Mouse (Mus musculus) neutrophil, adult 83 days (primary cell): ENCODE data around the gene Tox4. TPM values are rescaled to one million over a fixed set of nuclear protein-coding genes. Genes with fewer than 3 reads are reported as not detected.

Experiments
- total RNA-seq, 2 experiments: library from RNA; stranded (reverse); gene quantifications; one replicate each; pipeline ENCODE4 v1.2.4; 2023

Tox4 gene
- total RNA-seq = 100 to 1,000 TPM in 1 of 2 experiments, 10 to 100 TPM in 1; 93.9 to 102 TPM

GRCm38 (mm10) chr14:52278932-52279746 is at the start of gene Tox4, which contains the start of gene Rab2b:
TSS of gene Tox4 (plus strand) at chr14:52279146.
TSS of gene Rab2b (minus strand) at chr14:52279545.

GRCm38 (mm10) chr14:52257484-52258213 is 21.3 kb upstream of the Tox4 start, which contains the start of gene Chd8:
TSS of gene Chd8 (minus strand) at chr14:52257780.

DNA sequence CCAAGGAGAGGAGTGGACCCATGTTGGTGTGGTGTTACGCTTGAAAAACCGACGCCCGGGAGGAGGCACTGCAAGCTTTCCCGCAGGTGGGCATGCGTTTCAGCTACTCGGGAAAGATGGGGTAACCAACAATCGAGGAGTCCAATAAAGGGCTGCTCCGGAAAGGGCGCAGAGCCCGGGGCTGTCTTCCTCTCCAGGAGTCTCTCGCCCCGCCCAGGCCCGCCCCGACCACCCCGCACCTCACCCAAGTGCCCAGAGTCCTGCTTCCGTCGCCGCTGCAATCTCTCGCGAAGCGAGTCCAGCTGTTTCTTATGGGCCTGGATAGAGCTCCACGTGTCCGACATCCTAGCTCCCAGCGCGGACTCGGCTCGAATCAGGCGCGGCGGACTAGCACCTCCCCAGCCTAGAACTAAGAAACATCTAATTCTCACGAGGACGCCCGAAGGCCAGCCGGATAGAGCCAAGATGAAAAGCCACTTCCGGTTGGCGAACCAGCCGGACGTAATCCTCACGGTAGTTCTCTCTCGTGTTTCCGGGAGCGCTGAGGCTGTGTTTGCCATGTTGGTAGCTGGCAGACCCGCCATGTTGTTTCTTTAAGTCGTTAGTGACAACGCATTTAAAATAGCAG is 25.8 kb downstream of the Tox4 start, which contains the start of gene Mettl3:
Gene Mettl3 (minus strand): TSS at position 485 of the 628 bp plus-strand sequence.

GRCm38 (mm10) chr14:52327910-52328812 is 49.2 kb downstream of the Tox4 start, which contains the start of gene Sall2:
TSS of gene Sall2 (minus strand) at chr14:52328762.

Other genes starting within 250 kb of the Tox4 start
- gene Olfr221, start 236.7 kb upstream of the Tox4 start, total RNA-seq = not detected
- 100 to 1,000 TPM; 225 to 228 TPM for gene Hnrnpc, start 175.1 kb upstream of the Tox4 start, total RNA-seq
- 1 to 10 TPM in 1 of 2 experiments, under 1 TPM in 1; 0.42 to 2.3 TPM for gene Rpgrip1, start 168.4 kb upstream of the Tox4 start, total RNA-seq
- gene Supt16, start 81.7 kb upstream of the Tox4 start, total RNA-seq = 10 to 100 TPM; 62.9 to 63.8 TPM
- gene Chd8, start 21.4 kb upstream of the Tox4 start, total RNA-seq = 100 to 1,000 TPM in 1 of 2 experiments, 10 to 100 TPM in 1; 89.4 to 100 TPM
- gene Rab2b, start 399 bp downstream of the Tox4 start, total RNA-seq = 1 to 10 TPM; 2.8 to 3.2 TPM
- 10 to 100 TPM; 21.7 to 23.5 TPM for gene Mettl3, start 26.0 kb downstream of the Tox4 start, total RNA-seq
- gene Sall2, start 49.6 kb downstream of the Tox4 start, total RNA-seq = under 1 TPM; 0.57 to 0.68 TPM
- not detected for gene Olfr1513, start 77.3 kb downstream of the Tox4 start, total RNA-seq
- gene Olfr1512, start 100.0 kb downstream of the Tox4 start, total RNA-seq = not detected
- not detected for gene Olfr1511, start 118.2 kb downstream of the Tox4 start, total RNA-seq
- gene Olfr1510, start 135.2 kb downstream of the Tox4 start, total RNA-seq = not detected
- gene Olfr1509, start 163.8 kb downstream of the Tox4 start, total RNA-seq = not detected
- not detected for gene Olfr1508, start 188.3 kb downstream of the Tox4 start, total RNA-seq
- gene Olfr1507, start 216.6 kb downstream of the Tox4 start, total RNA-seq = not detected